Mouse (Mus musculus): Measurements from ENCODE around the gene Pgam1. TPM values are rescaled to one million over a fixed set of nuclear protein-coding genes. Genes with fewer than 3 reads are reported as not detected.
"Not testable (repeated sequence)": the region's sequence is repeated elsewhere in the genome, so short reads cannot be mapped to it uniquely, and the experiment has no call there.

The Pgam1 gene
- total and polyA plus RNA-seq, 2 experiments from 2014 or later: 416 to 537 TPM

GRCm38 (mm10) chr19:41912121-41913080 lies 678 bp downstream of the Pgam1 start:
- WGBS: 3% methylated on average over 53 of the region's 53 CpGs
- Histone ChIP-seq H3K9ac (peak overlapping the region; percentile 85), H3K4me2 (ENCODE audit: low read depth) (peak overlapping the region; percentile 86), H3K4me3 (ENCODE audit: low read depth, low read length) (peak overlapping the region; percentile 85), H3K27me3 (ENCODE audit: insufficient read depth, low read length) (no peaks in the 10 kb centered on the region), H3K36me3 (ENCODE audit: insufficient read depth) (peaks cover 15% of the 10 kb centered on the region), H3K9me3 (ENCODE audit: low read length) (no peaks in the 10 kb centered on the region), H3K27ac (ENCODE audit: low read depth, low read length) (peak overlapping the region; percentile 84), H3K4me1 (ENCODE audit: insufficient read depth) (peaks cover 19% of the 10 kb centered on the region)
- DNase-seq (peak; percentile 64), ATAC-seq (peak; percentile 65)
- TF ChIP-seq CTCF (IDR thresholded peaks at IDR 0.05; ENCODE audit: low read depth): no peak; the same call in 1 of the 2 replicates

GRCm38 (mm10) chr19:41913774-41914591 lies 2.3 kb downstream of the Pgam1 start:
- peak overlapping the region; percentile 85; the same call in 1 of the 2 replicates for H3K4me3 ChIP-seq (ENCODE audit: low read depth, low read length)
- no peaks in the 10 kb centered on the region for H3K27me3 ChIP-seq (ENCODE audit: insufficient read depth, low read length)
- TF ChIP-seq CTCF (IDR thresholded peaks at IDR 0.05; ENCODE audit: low read depth): no peak
- 29% methylated on average over 6 of the region's 6 CpGs for WGBS
- H3K4me2 ChIP-seq (ENCODE audit: low read depth): peak overlapping the region; percentile 86
- DNase-seq (no peak), ATAC-seq (no peak)
- H3K9ac ChIP-seq: peak overlapping the region; percentile 28
- H3K9me3 ChIP-seq (ENCODE audit: low read length): no peaks in the 10 kb centered on the region
- H3K36me3 ChIP-seq (ENCODE audit: insufficient read depth): peaks cover 21% of the 10 kb centered on the region
- no peak overlapping the region for H3K27ac ChIP-seq (ENCODE audit: low read depth, low read length)
- H3K4me1 ChIP-seq (ENCODE audit: insufficient read depth): peaks cover 19% of the 10 kb centered on the region

- H3K9me3 ChIP-seq (ENCODE audit: low read length); H3K27me3 ChIP-seq (ENCODE audit: insufficient read depth, low read length); DNase-seq; ATAC-seq; H3K4me2 ChIP-seq (ENCODE audit: low read depth); H3K4me3 ChIP-seq (ENCODE audit: low read depth, low read length); H3K27ac ChIP-seq (ENCODE audit: low read depth, low read length); H3K9ac ChIP-seq: not testable (repeated sequence)
- Histone ChIP-seq H3K36me3 (ENCODE audit: insufficient read depth) (peaks cover 27% of the 10 kb centered on the region), H3K4me1 (ENCODE audit: insufficient read depth) (peaks cover 19% of the 10 kb centered on the region)
Measured at GRCm38 (mm10) chr19:41914592-41914882, 2.8 kb downstream of the Pgam1 start.

- H3K27ac ChIP-seq (ENCODE audit: low read depth, low read length): no peak overlapping the region
- peaks cover 19% of the 10 kb centered on the region for H3K4me1 ChIP-seq (ENCODE audit: insufficient read depth)
- no peak for DNase-seq
- no peaks in the 10 kb centered on the region for H3K27me3 ChIP-seq (ENCODE audit: insufficient read depth, low read length)
- no peak for TF ChIP-seq CTCF (IDR thresholded peaks at IDR 0.05; ENCODE audit: low read depth)
- H3K9ac ChIP-seq: no peak overlapping the region
- no peaks in the 10 kb centered on the region for H3K9me3 ChIP-seq (ENCODE audit: low read length)
- no peak overlapping the region for H3K4me2 ChIP-seq (ENCODE audit: low read depth)
- WGBS: 94% methylated on average over 3 of the region's 3 CpGs
- H3K36me3 ChIP-seq (ENCODE audit: insufficient read depth): peaks cover 32% of the 10 kb centered on the region
- no peak overlapping the region for H3K4me3 ChIP-seq (ENCODE audit: low read depth, low read length)
- ATAC-seq: no peak
Measured at GRCm38 (mm10) chr19:41915294-41915693, 3.6 kb downstream of the Pgam1 start.

DNA sequence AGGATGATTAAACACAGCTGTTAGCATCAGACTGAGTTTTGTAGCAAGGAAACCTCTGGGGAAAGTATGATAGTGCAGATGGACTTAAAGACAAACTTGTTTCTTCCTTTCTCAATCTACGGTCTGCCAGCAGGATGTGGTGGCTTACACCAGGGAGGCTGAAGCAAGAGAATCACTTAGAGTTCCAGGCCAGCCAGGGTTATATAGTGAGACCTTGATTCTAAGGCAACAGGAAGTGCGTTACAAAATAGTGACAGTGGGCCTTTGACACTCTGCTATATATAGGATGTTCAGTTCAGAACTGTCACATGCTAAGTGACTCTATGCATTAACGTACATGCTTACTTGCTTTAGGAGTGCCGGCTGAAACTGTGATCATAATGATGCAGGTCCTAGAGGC lies 5.1 kb downstream of the Pgam1 start:
- no peak for ATAC-seq
- WGBS: 94% methylated on average over 4 of the region's 4 CpGs
- Histone ChIP-seq H3K27ac (ENCODE audit: low read depth, low read length) (no peak overlapping the region), H3K4me2 (ENCODE audit: low read depth) (no peak overlapping the region), H3K9ac (no peak overlapping the region), H3K4me3 (ENCODE audit: low read depth, low read length) (no peak overlapping the region), H3K4me1 (ENCODE audit: insufficient read depth) (peaks cover 19% of the 10 kb centered on the region), H3K27me3 (ENCODE audit: insufficient read depth, low read length) (no peaks in the 10 kb centered on the region), H3K9me3 (ENCODE audit: low read length) (no peaks in the 10 kb centered on the region), H3K36me3 (ENCODE audit: insufficient read depth) (peaks cover 32% of the 10 kb centered on the region)
- no peak for DNase-seq
- TF ChIP-seq CTCF (IDR thresholded peaks at IDR 0.05; ENCODE audit: low read depth): no peak

DNA sequence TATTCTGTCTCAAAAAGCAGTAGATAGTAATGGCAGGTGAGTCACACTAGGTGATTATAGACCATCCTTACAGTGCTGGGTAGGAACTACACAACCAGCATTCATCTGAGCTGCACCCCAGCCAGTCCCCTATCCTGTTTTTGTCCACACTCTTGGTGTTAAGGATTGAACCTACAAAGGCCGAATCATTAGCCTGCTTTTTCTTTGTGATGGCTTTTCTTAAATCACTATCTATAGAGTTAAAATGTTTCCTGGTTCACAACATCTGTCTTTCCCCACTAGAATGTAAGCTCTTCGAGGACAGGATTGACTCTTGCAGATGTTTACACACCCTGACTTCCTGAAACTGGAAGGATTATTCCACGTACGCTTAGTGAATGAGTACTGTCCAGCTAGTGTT lies 7.7 kb downstream of the Pgam1 start:
- H3K4me1 ChIP-seq (ENCODE audit: insufficient read depth): peaks cover 1% of the 10 kb centered on the region; the same call in 1 of the 2 replicates
- no peak for TF ChIP-seq CTCF (IDR thresholded peaks at IDR 0.05; ENCODE audit: low read depth)
- no peaks in the 10 kb centered on the region for H3K27me3 ChIP-seq (ENCODE audit: insufficient read depth, low read length)
- ATAC-seq (no peak), DNase-seq (no peak)
- peaks cover 50% of the 10 kb centered on the region for H3K36me3 ChIP-seq (ENCODE audit: insufficient read depth)
- H3K9ac ChIP-seq: no peak overlapping the region
- H3K27ac ChIP-seq (ENCODE audit: low read depth, low read length): no peak overlapping the region
- H3K4me2 ChIP-seq (ENCODE audit: low read depth): no peak overlapping the region
- H3K4me3 ChIP-seq (ENCODE audit: low read depth, low read length): no peak overlapping the region
- 74% methylated on average over 4 of the region's 4 CpGs for WGBS
- H3K9me3 ChIP-seq (ENCODE audit: low read length): no peaks in the 10 kb centered on the region

Data from forebrain, postnatal 0 days (tissue).